Mouse (Mus musculus): ENCODE measurements around the gene Gm14226.
"Not testable (repeated sequence)": the region's sequence is repeated elsewhere in the genome, so short reads cannot be mapped to it uniquely, and the experiment has no call there.

The Gm14226 gene

GRCm38 (mm10) chr2:155047452-155048178, 29.5 kb downstream of the Gm14226 start:
- DNase-seq (ENCODE audit: low read depth, low spot score) = no peak

GRCm38 (mm10) chr2:155050108-155050503, 32.0 kb downstream of the Gm14226 start:
- DNase-seq (ENCODE audit: low read depth, low spot score) = peak; percentile 23

GRCm38 (mm10) chr2:155050504-155051236, 32.6 kb downstream of the Gm14226 start:
- DNase-seq (ENCODE audit: low read depth, low spot score) = peak; percentile 97

GRCm38 (mm10) chr2:155051622-155052351, 33.7 kb downstream of the Gm14226 start:
- DNase-seq (ENCODE audit: low read depth, low spot score) = no peak

DNA sequence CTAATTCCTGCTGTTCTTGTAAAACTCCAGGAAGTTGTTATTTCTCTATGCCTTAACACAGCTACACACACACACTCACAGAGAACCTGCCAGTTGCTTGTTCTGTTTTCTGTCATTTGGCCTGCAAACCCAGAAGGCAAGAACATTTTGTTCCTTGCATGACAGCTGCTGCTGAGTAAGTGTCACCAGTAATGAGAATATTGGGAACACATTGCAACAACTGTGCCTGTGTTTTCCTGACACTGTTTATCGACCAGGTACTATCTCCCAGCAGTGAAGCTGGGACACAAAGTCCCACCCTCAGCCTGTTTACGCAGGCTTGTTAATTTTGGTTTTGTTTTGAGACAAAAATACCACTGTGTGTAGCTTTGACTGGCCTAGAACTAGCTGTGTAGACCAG, 34.6 kb downstream of the Gm14226 start:
- DNase-seq (ENCODE audit: low read depth, low spot score) = no peak

GRCm38 (mm10) chr2:155053512-155053911, 35.4 kb downstream of the Gm14226 start:
- not testable (repeated sequence) for DNase-seq (ENCODE audit: low read depth, low spot score)

- no peak for DNase-seq (ENCODE audit: low read depth, low spot score)
Observed at GRCm38 (mm10) chr2:155054672-155055071, 36.6 kb downstream of the Gm14226 start.

DNA sequence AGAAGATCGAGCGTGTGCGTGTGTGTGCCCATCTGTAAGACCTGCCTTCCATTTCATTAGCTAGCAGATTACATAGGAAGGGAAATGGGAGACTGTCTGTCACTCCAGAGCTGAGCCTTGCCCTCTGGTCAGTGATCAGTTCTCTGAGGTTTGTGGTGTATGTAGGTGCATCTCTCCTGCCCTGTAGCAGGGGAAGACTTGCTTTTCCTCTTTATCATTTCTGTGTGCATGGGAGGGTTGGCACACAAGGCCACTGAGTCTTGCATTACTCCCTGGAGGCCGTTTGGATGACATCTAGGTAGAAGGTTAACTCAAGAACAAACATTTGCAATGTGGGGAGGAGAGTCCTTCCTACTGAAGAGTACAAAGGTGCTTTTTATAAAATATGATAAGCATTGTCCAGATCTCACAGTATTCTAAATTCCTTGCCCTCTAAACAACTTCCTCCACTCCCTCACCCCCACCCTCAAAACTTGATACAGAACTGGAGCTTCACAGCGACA, 38.1 kb downstream of the Gm14226 start:
- no peak for DNase-seq (ENCODE audit: low read depth, low spot score)

- no peak for DNase-seq (ENCODE audit: low read depth, low spot score)
Observed at GRCm38 (mm10) chr2:155057361-155057760, 39.3 kb downstream of the Gm14226 start.

GRCm38 (mm10) chr2:155071027-155071426, 53.0 kb downstream of the Gm14226 start:
- no peak for DNase-seq (ENCODE audit: low read depth, low spot score)

DNA sequence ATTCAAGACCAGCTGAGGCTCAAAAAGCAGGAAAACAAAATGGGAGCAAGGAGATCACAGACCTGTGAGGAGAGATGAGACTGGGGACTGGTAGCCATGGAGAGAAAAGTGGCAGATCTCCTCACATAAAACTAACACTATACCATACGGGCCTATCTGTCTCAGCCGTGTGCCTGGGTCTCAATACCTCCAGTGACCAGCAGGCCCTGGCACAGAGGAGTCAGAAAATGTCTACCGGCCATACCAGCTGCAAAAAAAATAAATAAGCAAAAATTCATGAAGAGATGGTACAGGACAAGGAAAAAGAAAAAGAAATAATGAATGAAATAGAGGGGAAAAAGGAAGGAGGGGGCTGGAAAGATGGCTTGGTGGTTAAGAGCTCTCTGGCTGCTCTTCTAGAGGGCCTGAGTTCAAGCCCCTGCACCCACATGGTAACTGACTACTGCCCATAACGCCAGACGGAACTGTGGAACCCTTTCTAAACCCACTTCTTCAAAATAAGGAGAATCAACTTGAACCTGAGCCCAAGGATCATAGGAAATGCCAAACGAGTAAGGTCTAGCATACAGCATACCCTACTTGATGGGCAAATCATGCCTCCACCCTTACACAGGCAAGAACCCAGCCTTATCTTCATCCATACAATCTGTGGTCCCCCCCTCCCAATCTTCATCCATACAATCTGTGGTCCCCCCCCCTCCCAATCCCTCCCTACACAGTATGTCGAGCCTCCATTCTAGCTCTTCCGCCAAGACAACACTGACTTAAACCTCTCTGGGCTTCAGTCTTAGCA, 54.5 kb downstream of the Gm14226 start:
- DNase-seq (ENCODE audit: low read depth, low spot score) = peak; percentile 17

DNA sequence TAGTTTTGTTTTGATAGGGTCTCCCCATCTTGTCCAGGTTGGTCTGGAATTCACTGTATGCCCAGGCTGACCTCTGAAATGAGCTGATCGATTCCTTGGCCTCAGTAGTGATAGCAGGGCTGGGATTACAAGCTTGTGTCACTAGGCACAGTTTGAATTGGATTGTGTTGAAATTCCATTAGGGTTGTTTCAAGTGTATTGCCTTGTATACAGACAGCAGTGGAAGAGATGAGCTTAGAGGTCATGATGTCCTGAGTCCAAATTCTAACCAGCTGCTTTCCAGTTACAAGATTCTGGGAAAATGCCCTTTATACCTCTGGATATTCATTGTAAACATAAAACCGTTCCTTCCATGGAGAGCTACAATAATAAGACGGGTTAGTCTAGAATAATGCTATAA, 55.3 kb downstream of the Gm14226 start:
- no peak for DNase-seq (ENCODE audit: low read depth, low spot score)

GRCm38 (mm10) chr2:155073978-155074765, 56.1 kb downstream of the Gm14226 start, which contains the start of gene Ahcy:
Ahcy (minus strand) TSS chr2:155074497.
- DNase-seq (ENCODE audit: low read depth, low spot score) = peak; percentile 95

GRCm38 (mm10) chr2:155074766-155075330, 56.8 kb downstream of the Gm14226 start:
- no peak for DNase-seq (ENCODE audit: low read depth, low spot score)

- DNase-seq (ENCODE audit: low read depth, low spot score) = no peak
Observed at GRCm38 (mm10) chr2:155075649-155076048, 57.6 kb downstream of the Gm14226 start.
